Mouse (Mus musculus) kidney, postnatal 4 days (tissue): Measurements from ENCODE around the gene Inpp4b.

ENCODE experiments used
- DNase-seq, 2 experiments: peaks; one replicate each; pipeline ENCODE4 v3.0.0; 2021; ENCODE audit warnings: mixed read lengths in 2 of 2

Inpp4b gene

GRCm38 (mm10) chr8:81342236-81342998, at the start of gene Inpp4b:
Gene Inpp4b (plus strand): TSS chr8:81342556.
- peak; percentile 68 to 79 for DNase-seq

GRCm38 (mm10) chr8:81335250-81335649, 7.1 kb upstream of the Inpp4b start:
- DNase-seq: no peak

GRCm38 (mm10) chr8:81341191-81341590, 1.2 kb upstream of the Inpp4b start:
- DNase-seq: peak in 1 of 2 experiments; percentile 4

- DNase-seq: peak; percentile 83 to 88
Observed at GRCm38 (mm10) chr8:81341591-81342235, 643 bp upstream of the Inpp4b start.

- no peak for DNase-seq
Observed at GRCm38 (mm10) chr8:81342999-81343302, 595 bp downstream of the Inpp4b start.

GRCm38 (mm10) chr8:81345170-81345697, 2.9 kb downstream of the Inpp4b start:
- DNase-seq: no peak

- peak; percentile 60 to 61 for DNase-seq
Observed at GRCm38 (mm10) chr8:81349452-81349851, 7.1 kb downstream of the Inpp4b start.

- no peak for DNase-seq
Observed at GRCm38 (mm10) chr8:81353460-81353859, 11.1 kb downstream of the Inpp4b start.

GRCm38 (mm10) chr8:81358108-81358507, 15.8 kb downstream of the Inpp4b start:
- no peak for DNase-seq

GRCm38 (mm10) chr8:81360518-81360917, 18.2 kb downstream of the Inpp4b start:
- no peak for DNase-seq

GRCm38 (mm10) chr8:81361162-81361561, 18.8 kb downstream of the Inpp4b start:
- DNase-seq: no peak

- DNase-seq: no peak
Observed at GRCm38 (mm10) chr8:81370607-81371006, 28.3 kb downstream of the Inpp4b start.

- no peak for DNase-seq
Observed at GRCm38 (mm10) chr8:81371844-81372243, 29.5 kb downstream of the Inpp4b start.

GRCm38 (mm10) chr8:81374877-81375475, 32.6 kb downstream of the Inpp4b start:
- no peak for DNase-seq

GRCm38 (mm10) chr8:81388953-81389352, 46.6 kb downstream of the Inpp4b start:
- no peak for DNase-seq

GRCm38 (mm10) chr8:81399071-81399470, 56.7 kb downstream of the Inpp4b start:
- DNase-seq: no peak

- DNase-seq: no peak
Observed at GRCm38 (mm10) chr8:81399501-81399900, 57.1 kb downstream of the Inpp4b start.

- DNase-seq: no peak
Observed at GRCm38 (mm10) chr8:81412707-81413106, 70.4 kb downstream of the Inpp4b start.

GRCm38 (mm10) chr8:81443957-81444356, 101.6 kb downstream of the Inpp4b start:
- DNase-seq: no peak

GRCm38 (mm10) chr8:81449798-81450197, 107.4 kb downstream of the Inpp4b start:
- DNase-seq: no peak

- DNase-seq: no peak
Observed at GRCm38 (mm10) chr8:81452082-81452481, 109.7 kb downstream of the Inpp4b start.

GRCm38 (mm10) chr8:81454830-81455229, 112.5 kb downstream of the Inpp4b start:
- DNase-seq: no peak

- no peak for DNase-seq
Observed at GRCm38 (mm10) chr8:81463762-81464161, 121.4 kb downstream of the Inpp4b start.

- no peak for DNase-seq
Observed at GRCm38 (mm10) chr8:81466776-81467175, 124.4 kb downstream of the Inpp4b start.
